ENCODE assay signal across 17 mouse cellular contexts in the genomic region with DNA sequence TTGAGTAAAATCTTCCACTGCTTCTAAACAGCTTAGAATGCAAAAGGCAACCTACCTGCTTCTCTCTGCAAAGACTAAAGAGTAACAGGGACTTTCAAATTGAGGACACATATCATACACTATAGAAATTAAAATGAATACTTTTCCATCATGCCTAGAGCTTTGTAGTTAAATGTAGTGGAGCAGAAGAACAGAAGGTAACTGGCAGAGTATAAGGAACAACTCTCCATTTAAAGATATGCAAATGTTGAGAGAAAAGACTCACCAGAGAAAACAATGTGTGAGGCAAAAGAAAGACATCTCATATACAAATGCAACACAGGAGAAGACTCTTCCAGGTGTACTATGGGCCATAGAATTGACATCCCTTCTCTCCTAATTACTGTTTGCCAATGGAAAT.
"Had no signal": no experiment of that assay in that cellular context is flagged by ENCODE, and none has a peak within 500 bp of the region (broad histone marks: within the 10 kb centered on the region; RNA-seq: fewer than 3 reads in every experiment).

No protein-coding gene starts in this region.

- ATAC-seq: liver, embryonic 12.5 days; liver, postnatal 0 days; lung, postnatal 0 days; midbrain, embryonic 13.5 days; midbrain, embryonic 15.5 days; midbrain, embryonic 16.5 days had no signal

- DNase-seq: left cerebral cortex, postnatal 4 days; liver; liver, embryonic 13.5 days; liver, postnatal 0 days; lung, adult 18-20 months; lung, adult 2 months; lung, embryonic 14.5 days; lung, postnatal 10 days; lung, postnatal 14 days; lung, postnatal 36 days; lung, postnatal 4 days; midbrain, embryonic 14.5 days had no signal
